Mouse (Mus musculus) left cerebral cortex, postnatal 14 days (tissue): Measurements from ENCODE around the gene Zscan4c. TPM values are rescaled to one million over a fixed set of nuclear protein-coding genes. Genes with fewer than 3 reads are reported as not detected.
"Not testable (repeated sequence)": the region's sequence is repeated elsewhere in the genome, so short reads cannot be mapped to it uniquely, and the experiment has no call there.

Experiments
- DNase-seq, 2 experiments: peaks; one replicate each; pipeline ENCODE4 v3.0.0; 2021 to 2022; ENCODE audit warnings: low spot score in 2 of 2, mixed read lengths in 1 of 2
- intact Hi-C: fragments of 180-260 bp; cut with DNase I; formaldehyde crosslinking; loops from one replicate; pipeline ENCODE4 v1.15.1; 2025
- long read RNA-seq, 2 experiments: library from polyadenylated mRNA; stranded (forward); transcript quantifications; one replicate each; pipeline ENCODE4 v2.0.0; 2021
- microRNA-seq, 2 experiments: library from miRNA; unstranded; fragments of <30 nt; microRNA quantifications; one replicate each; pipeline ENCODE4 v1.2.0; 2022
- total RNA-seq, 2 experiments: library from RNA; stranded (reverse); gene quantifications; 2 replicates each; pipeline ENCODE4 v1.2.3; 2021

The Zscan4c gene
- not detected for total RNA-seq
- long read RNA-seq, experiment 1, result 0 reads
- long read RNA-seq, experiment 2, result 0 reads

DNA sequence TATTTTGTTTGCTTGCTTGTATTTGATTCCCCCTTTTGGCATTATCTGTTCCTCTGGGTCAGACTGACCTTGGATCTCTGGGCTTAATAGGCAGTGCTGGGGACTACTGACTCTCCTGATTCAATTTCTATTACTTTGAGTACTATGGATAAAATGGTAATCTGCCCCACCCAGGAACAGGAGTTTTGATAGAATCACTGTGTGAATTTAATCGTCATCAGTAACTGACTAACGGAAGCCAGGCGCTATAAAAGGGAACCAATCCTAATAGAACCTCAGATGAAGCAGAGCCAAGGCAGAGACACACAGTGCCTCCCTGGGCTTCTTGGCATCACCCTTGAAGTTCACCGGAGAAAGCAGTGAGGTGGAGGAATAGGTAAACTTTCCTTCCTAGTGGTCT, at the start of gene Zscan4c:
TSS of gene Zscan4c (plus strand) at position 301 of the 400 bp plus-strand sequence.
- DNase-seq, intact Hi-C loops: not testable (repeated sequence)

Small RNA genes lying within 50 kb of the gene (microRNA-seq; reads per million reads assigned to microRNA genes)
- gene Mir297-1, result 0 reads per million in 2 experiments

Other genes starting within 250 kb of the Zscan4c start
- not detected for gene Zscan4b, start 100.7 kb upstream of the Zscan4c start, total RNA-seq
- gene Zscan4-ps1, start 63.9 kb downstream of the Zscan4c start, total RNA-seq, result not detected
- gene Zscan4d, start 160.4 kb downstream of the Zscan4c start, total RNA-seq, result not detected